Mouse (Mus musculus) right cerebral cortex, adult 18-20 months (tissue): Measurements from ENCODE around the gene Mark1.

Experiments
- DNase-seq: peaks from one replicate; pipeline ENCODE4 v3.0.0; 2022; ENCODE audit warnings: mixed read lengths

The Mark1 gene

DNA sequence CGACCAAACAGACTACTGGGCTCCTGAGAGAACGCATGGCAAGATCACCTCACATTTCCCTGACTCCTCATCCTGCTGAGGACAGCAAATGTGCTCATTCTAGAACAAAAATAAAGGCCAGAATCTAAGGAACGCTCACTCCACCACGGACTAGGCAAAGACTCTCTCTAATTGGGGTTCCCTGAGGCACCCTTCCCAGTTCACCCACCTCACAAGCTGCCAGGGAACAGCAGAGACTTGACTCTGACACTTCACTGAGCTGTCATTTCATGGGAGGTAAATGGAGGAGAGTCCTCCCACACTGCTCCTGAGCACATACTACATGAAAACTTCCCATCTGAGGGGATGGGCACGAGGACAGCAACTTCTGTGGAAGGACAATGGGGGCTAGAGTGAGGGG is 37.5 kb downstream of the Mark1 start:
- DNase-seq: peak; percentile 50

- no peak for DNase-seq
Observed at GRCm38 (mm10) chr1:184958818-184959217, 40.6 kb downstream of the Mark1 start.

DNA sequence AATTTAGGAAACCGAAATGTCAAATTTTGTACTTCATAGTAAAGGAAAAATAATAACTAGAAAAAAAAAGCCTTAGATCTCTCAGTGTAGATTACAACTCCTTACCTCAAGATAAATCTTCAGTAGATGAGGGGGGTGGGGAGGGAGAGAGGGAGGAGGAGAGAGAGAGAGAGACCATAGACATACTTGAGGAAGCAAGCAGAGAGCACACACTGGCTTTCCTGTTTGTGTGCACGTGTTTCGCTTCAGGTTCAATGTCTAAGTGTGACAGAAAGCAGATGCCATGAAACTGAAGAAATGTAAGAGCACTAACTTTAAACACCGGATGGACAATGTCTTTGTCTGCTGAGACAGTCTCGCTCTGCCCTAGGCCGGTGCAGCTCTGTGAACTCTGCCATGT is 41.0 kb downstream of the Mark1 start:
- no peak for DNase-seq

DNA sequence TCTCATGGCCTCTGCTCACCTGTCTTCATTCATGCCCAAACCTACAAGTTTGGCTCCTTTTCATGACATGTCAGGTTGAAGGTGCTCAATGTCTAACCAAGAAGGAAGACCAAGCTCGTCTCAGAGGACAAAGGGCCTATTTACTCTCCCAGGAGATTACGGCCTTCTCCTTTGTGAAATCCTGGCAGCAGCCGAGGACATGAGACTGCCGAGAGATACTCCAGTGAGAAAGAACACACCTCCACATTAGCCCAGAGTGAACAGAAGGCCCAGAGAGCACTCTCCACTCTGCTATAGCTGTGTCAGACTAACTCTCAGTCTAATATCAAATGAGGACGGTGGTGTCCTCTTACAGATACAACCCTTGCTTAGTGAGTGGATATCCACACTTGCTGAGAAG is 47.6 kb downstream of the Mark1 start:
- no peak for DNase-seq

DNA sequence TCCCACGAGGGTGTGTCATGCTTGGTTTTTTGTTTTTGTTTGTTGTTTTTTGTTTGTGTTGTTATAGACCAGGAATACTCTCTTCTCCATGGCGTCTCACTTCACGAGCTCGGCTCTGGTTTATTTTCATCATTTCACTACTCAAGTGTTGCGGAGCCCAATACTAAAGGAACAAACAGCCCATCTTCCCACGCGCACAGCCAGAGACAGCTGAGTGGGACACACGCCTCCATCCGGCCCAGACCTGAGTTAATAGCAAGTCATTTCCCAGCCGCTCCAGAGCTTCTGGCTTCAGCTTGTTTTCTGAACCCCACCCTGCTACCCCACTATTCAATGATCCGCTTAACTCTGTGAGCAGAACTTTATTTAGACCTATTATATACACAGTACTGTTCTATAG is 48.3 kb downstream of the Mark1 start:
- DNase-seq: peak; percentile 76

DNA sequence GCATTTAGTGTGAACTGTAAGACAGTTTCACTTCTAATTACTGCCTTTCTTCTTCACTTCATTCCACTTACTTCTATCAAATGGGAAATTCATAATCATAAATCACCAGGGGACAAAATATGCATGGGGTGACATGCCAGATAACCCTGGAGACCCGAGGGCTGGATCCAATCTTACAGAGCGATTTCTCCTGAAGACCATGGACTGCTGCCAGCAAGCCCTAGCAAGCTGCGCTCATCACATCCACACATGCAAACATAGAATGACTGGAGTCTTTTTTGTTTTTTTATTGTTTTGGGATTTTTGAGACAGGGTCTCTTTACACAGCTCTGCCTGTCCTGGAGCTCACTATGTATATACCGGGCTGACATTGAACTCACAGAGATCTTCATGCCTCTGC is 61.3 kb downstream of the Mark1 start:
- DNase-seq: no peak

DNA sequence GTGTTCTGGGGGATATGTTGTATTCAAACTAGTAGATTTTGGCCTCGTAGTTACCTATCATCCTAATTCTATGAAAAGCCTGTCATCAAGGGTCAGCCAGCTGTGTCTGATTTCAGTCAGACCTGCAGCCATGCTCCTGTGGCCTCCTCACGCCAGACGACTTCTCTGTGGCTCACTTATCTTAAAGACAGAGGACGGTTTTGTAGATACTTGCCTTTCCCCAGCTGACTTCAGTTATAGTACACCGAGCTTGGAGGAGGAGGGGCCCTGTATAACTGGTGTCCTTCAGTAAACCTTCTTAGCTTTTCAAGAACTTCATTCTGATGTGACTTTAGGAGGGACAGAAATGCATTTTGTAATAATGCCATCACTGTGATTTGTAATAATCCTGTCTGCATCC is 63.4 kb downstream of the Mark1 start:
- no peak for DNase-seq

DNA sequence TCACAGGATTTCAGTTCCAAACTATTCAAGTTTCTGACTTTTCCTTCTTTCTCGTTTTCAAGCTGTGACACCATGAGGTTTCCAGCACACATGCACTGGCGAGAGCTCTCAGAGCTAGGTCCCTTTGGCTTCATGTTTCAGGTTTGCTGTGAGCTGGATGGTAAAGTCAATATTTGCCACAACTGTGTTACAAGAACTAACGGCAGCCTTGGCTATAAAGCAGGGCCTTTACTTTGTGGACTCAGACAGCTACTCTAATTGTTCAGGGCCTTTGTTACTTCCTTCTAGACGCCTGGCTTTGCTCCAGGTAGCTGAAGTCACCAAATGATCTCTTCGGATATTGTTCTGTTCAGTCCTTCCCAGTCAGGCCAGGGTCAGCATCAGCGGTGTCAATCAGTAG is 63.9 kb downstream of the Mark1 start:
- no peak for DNase-seq

DNA sequence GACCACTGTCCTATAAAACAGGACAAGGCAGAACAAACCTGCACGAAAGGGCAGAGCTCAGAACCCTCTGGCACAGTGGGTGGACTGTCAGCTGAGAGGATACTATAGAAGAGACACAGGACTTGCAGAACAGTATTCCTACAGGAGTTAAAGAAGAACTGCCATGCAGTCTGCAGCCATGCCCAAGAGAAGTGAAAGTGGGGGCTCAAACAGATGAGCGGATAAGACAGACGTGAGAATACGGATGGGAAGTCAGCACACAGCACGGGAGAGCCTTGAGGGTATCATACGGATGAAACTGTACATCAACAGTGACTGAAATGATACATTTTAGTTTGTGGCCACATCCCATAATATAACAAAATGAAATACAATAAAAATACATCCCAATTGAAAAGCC is 68.3 kb downstream of the Mark1 start:
- DNase-seq: no peak

- DNase-seq: no peak
Observed at GRCm38 (mm10) chr1:184928382-184928781, 71.0 kb downstream of the Mark1 start.

DNA sequence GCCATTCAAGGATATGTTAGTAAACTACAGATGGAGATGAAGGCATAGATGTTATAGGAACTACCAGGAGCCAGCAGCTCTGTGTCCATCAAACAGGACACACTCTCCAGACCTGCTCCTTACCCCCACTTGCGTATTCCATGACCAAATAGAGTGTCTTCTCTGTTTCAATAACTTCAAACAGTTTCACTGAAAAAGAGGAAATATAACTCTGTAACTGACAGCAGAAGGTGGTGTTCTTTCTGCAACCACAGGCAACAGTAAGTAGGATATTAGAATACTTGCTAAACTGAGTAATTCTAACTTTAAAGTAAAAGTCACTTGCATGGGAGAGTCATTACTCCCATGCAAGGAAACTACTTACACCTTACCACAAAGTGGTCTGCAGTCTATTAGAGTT is 71.5 kb downstream of the Mark1 start:
- DNase-seq: no peak

GRCm38 (mm10) chr1:184922824-184923223 is 76.5 kb downstream of the Mark1 start:
- no peak for DNase-seq

DNA sequence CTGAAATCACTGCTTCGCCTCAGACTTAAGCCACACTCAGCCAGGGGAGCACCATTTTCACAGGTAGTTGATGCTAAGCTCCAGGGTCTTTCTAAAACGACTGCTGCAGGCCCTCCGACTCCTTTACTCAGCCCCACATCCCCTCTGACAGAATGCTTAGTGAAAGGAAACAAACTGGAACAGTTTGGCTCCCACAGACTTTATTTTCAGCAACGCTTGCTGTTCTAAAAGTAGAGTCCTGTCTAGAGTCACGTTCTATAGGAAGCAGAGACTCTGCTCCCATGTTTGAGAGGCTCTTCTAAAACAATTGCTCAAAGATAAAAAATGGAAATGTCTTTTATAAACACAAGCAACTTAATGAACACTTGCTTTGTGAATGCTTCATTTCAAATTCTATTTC is 79.3 kb downstream of the Mark1 start:
- DNase-seq: peak; percentile 41

DNA sequence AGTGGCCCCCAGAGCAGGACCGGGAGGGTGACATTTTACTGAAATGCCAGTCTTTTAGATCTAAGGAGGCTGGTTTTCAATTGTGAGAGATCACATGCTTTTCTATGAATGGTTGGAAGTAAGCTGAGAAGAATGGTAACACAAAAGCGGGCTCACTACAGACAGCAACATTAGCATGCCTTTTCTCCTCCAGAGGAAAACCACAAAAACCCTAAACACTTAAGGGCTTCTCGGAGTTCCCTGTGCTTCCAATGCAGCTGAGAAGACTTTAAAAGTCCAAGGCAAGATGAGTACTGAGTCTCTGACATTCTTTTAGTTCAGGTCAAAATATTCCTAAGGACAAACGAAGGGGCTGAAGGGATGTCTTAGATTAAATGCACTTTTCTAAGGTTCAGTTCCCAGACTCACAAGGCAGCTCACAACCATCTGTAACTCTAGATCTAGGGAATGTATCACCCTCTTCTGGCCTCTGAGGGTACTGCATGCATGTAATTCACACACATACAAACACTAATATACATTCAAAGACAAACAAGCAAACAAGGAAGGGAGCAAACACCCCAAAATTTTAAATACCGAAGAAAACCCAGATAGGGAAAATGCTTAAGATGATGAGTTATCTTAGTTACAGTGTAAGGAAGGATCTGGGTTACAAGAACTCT is 81.0 kb downstream of the Mark1 start:
- no peak for DNase-seq

GRCm38 (mm10) chr1:184912336-184912735 is 87.0 kb downstream of the Mark1 start:
- no peak for DNase-seq

GRCm38 (mm10) chr1:184911861-184912260 is 87.5 kb downstream of the Mark1 start:
- no peak for DNase-seq

DNA sequence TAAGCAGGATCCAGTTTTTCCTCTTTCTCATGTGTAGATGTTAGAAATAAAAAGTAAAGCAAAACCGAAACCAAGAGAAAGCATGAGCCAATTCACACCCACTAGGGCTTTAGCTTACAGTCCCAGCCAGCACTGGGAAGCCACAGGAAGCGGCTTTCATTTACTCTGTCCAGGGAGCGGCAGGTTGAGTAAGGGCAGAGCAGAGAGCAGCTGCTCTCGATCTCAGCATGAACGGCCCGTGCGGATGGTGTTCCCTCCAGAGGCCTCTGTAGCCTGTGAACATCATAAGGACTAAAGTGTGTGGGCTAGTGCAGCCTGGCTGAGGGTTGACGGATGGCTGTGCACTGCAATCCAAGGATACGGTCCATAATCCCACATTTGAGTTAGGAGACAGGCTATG is 90.8 kb downstream of the Mark1 start:
- DNase-seq: no peak

DNA sequence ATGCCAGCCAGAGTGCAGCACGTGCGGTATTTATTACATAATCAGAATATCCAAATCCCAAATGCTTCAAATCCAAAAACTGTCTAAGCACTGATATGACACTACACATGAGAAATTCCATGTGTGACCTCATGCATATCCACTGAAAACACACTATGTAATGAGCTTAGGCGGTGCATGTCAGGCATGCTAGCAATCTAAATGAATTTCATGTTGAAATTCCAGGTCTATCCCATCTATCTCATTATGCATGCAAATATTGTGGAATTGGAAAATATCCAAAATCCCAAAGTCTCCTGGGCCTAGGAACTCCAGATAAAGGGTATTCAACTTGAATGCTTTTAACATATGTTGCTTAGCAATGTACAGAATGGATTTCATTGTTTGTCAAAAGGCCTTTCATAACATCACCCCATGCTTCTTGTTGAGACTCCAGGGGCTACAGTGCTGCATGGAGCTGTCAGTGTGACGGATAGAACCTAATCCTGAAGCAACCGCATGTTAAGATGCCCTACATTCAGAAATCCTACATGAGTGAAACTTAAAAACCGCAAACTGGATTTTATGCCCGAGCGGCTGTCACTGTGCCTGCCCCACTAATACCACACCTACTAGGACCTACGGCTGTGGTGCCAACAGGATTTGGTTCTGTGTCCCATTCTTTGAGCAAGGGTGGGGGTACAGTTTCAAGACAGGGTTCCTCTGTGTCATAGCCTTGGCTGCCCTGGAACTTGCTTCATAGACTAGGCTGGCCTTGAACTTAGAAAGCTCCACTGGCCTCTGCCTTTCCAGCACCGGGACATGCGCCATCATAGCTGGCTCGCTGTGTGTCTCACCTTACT is 93.2 kb downstream of the Mark1 start:
- DNase-seq: no peak

DNA sequence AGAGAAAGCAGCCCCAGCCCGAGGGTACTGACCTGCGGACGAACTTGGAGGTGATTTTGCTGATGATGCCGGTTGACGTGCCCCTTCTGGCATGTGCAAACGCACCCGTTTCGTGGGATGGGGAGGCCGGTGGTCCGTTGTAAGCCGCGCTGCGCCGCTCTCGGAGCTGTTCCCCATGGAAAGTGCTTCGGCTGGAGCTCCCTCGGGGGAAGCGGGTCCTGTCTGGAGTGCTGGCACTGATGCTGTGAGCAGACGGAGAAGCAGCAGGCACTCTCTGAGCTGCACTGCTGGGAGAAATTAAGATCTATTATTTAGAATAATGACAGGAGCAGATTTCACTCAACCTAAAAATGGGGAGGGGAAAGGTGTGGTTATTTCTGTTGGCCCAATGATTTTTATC is 94.0 kb downstream of the Mark1 start:
- no peak for DNase-seq

DNA sequence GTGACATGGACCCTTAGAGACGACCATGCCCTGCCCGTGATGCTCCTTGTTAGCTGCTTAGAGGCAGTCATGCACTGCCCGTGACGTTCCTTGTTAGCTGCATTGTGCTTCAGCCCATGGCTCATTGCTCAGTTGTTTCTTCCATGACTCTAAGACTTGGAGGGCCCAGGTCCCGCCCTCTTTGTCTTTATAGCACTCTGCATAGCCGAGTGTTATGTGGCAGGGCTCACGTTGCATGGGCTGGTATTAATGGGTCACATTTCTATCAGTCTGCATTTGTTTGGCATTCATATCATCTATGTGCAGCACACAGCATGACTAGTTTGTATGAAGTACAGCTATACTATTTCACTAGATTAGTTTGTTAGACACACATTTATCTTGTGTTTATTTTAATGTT is 95.7 kb downstream of the Mark1 start:
- no peak for DNase-seq

- DNase-seq: no peak
Observed at GRCm38 (mm10) chr1:184902886-184903285, 96.5 kb downstream of the Mark1 start.

- no peak for DNase-seq
Observed at GRCm38 (mm10) chr1:184897350-184897749, 102.0 kb downstream of the Mark1 start.

GRCm38 (mm10) chr1:184891998-184892397 is 107.4 kb downstream of the Mark1 start:
- DNase-seq: no peak

- no peak for DNase-seq
Observed at GRCm38 (mm10) chr1:184889454-184889853, 109.9 kb downstream of the Mark1 start.

- no peak for DNase-seq
Observed at GRCm38 (mm10) chr1:184886160-184886559, 113.2 kb downstream of the Mark1 start.
